Mouse (Mus musculus) hematopoietic stem cell, adult 5-6 weeks (primary cell): ENCODE data around the gene Csf3. TPM values are rescaled to one million over a fixed set of nuclear protein-coding genes. Genes with fewer than 3 reads are reported as not detected.
A peak's percentile ranks its signal among the peaks of the same experiment; 100 is the strongest.
"Not testable (repeated sequence)": the region's sequence is repeated elsewhere in the genome, so short reads cannot be mapped to it uniquely, and the experiment has no call there.

Experiments
- ATAC-seq, 2 experiments: fragments of 125-278 bp in 1 of 2; replicated peaks in 1 of 2; 2 replicates each; pipeline ENCODE4 v1.8.0; 2016 to 2017; ENCODE audit warnings: inconsistent platforms in 2 of 2, mild to moderate bottlenecking in 2 of 2, moderate number of reproducible peaks in 2 of 2, low read depth in 1 of 2, moderate TSS enrichment in 1 of 2; ENCODE audit not compliant: low FRiP score in 2 of 2, poor library complexity in 2 of 2, severe bottlenecking in 2 of 2, insufficient read depth in 1 of 2, low TSS enrichment in 1 of 2
- total RNA-seq: library from RNA; stranded (forward); fragments of 172-1452, 232-1000 nt; gene quantifications from 2 replicates; pipeline ENCODE4 v1.2.3, GENCODE M21; 2017

The Csf3 gene
- total RNA-seq: not detected in 2 replicates

- ATAC-seq: no peak
These were observed at the start of gene Csf3 for GRCm38 (mm10) chr11:98701213-98701670. Csf3 (plus strand) TSS chr11:98701263.

GRCm38 (mm10) chr11:98655076-98655475, 46.0 kb upstream of the Csf3 start:
- peak; percentile 82 to 88 for ATAC-seq

GRCm38 (mm10) chr11:98660517-98660916, 40.5 kb upstream of the Csf3 start:
- ATAC-seq: peak; percentile 82 to 88

GRCm38 (mm10) chr11:98664091-98664490, 37.0 kb upstream of the Csf3 start, which contains the start of gene Gsdma:
Gsdma (plus strand) TSS chr11:98664351.
- no peak for ATAC-seq

GRCm38 (mm10) chr11:98668984-98669383, 32.1 kb upstream of the Csf3 start:
- no peak for ATAC-seq

GRCm38 (mm10) chr11:98671284-98671815, 29.7 kb upstream of the Csf3 start:
- no peak for ATAC-seq

- no peak for ATAC-seq
These were observed 29.2 kb upstream of the Csf3 start for GRCm38 (mm10) chr11:98671857-98672256.

- no peak for ATAC-seq
These were observed 28.6 kb upstream of the Csf3 start for GRCm38 (mm10) chr11:98672482-98672881.

GRCm38 (mm10) chr11:98673136-98673535, 27.9 kb upstream of the Csf3 start:
- peak; percentile 85 to 88 for ATAC-seq

- ATAC-seq: no peak
These were observed 25.2 kb upstream of the Csf3 start for GRCm38 (mm10) chr11:98675829-98676363.

GRCm38 (mm10) chr11:98680023-98680422, 21.0 kb upstream of the Csf3 start:
- no peak for ATAC-seq

- not testable (repeated sequence) for ATAC-seq
These were observed 20.5 kb upstream of the Csf3 start for GRCm38 (mm10) chr11:98680595-98680994.

- no peak for ATAC-seq
These were observed 19.9 kb upstream of the Csf3 start for GRCm38 (mm10) chr11:98681186-98681585.

- ATAC-seq: peak; percentile 94 to 96
These were observed 19.0 kb upstream of the Csf3 start, which contains the start of gene Psmd3 for GRCm38 (mm10) chr11:98681786-98682745. Psmd3 (plus strand) TSS chr11:98682554.

- no peak for ATAC-seq
These were observed 18.3 kb upstream of the Csf3 start for GRCm38 (mm10) chr11:98682811-98683210.

- ATAC-seq: no peak
These were observed 15.4 kb upstream of the Csf3 start for GRCm38 (mm10) chr11:98685642-98686041.

GRCm38 (mm10) chr11:98686976-98687375, 14.1 kb upstream of the Csf3 start:
- no peak for ATAC-seq

- no peak for ATAC-seq
These were observed 13.1 kb upstream of the Csf3 start for GRCm38 (mm10) chr11:98688009-98688408.
